Mouse (Mus musculus) stomach, postnatal 0 days (tissue): ENCODE measurements around the gene Gm10190.

Experiments
- CTCF ChIP-seq: IDR thresholded peaks from 2 replicates; pipeline ENCODE4 v1.5.1; 2016; ENCODE audit warnings: antibody characterized with exemption, low read depth, mild to moderate bottlenecking, moderate library complexity
- EP300 ChIP-seq: optimal IDR thresholded peaks from 2 replicates; pipeline ENCODE3; 2016; ENCODE audit warnings: antibody characterized with exemption

GRCm38 (mm10) chr17:80346591-80347125 lies 26.7 kb downstream of the Gm10190 start:
- TF ChIP-seq EP300 (no peak), CTCF (no peak)
